Mouse (Mus musculus) liver, adult 2 months (tissue): Measurements from ENCODE around the gene Mettl17.

Experiments used
- CTCF ChIP-seq: fragments of 200-500 bp; IDR thresholded peaks from 2 replicates; pipeline ENCODE4 v1.5.1; 2011; ENCODE audit warnings: low read depth, low read length, control low read depth
- POLR2A ChIP-seq: fragments of 200-500 bp; IDR thresholded peaks from 2 replicates; pipeline ENCODE4 v1.6.1; 2011; ENCODE audit warnings: low read length, control low read depth; ENCODE audit not compliant: insufficient read depth; ENCODE audit errors: extremely low read depth

DNA sequence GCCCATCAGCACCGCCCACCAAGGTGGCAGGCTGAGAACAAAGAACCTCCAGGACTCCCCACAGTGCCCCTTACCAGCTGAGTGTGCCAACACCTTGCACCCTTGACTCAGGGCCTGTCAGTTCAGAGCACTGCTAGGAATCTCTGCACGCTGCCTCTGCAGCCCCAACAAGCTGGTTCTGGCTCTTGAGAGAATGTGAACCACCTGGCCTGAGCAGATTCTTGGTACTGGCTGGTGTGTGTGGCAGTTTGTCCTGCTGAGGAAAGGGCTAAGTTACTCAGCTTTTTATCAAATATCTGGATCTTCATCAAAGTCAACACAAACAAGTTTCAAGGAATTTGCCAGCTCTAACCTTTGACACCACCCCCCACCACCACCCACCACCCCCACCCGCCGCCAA, 38.9 kb downstream of the Mettl17 start:
- no peak for TF ChIP-seq POLR2A
- TF ChIP-seq CTCF = no peak
